Mouse (Mus musculus): Measurements from ENCODE around the gene Plppr1.

Plppr1 gene

DNA sequence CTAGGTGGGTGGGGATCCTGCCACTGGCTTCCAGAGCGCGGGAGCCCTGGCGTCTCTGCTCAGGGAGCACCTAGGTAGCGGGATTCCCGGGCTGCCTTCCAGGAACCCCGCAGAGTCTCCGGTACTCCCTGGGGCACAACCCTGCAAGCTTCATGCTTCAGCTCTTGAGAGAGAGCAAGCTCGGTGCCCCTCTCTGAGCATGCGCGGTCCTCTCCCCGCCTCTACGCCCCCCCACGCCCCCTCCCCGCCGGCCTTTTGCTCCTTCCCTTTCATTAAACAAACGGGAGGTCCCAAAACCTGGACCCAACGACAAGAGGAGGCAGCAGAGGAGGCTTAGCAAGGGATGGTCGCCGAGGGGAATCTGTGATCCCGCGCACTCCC is at the start of gene Plppr1:
Gene Plppr1 (plus strand): TSS at position 253 of the 381 bp plus-strand sequence.
- no peak for DNase-seq

DNA sequence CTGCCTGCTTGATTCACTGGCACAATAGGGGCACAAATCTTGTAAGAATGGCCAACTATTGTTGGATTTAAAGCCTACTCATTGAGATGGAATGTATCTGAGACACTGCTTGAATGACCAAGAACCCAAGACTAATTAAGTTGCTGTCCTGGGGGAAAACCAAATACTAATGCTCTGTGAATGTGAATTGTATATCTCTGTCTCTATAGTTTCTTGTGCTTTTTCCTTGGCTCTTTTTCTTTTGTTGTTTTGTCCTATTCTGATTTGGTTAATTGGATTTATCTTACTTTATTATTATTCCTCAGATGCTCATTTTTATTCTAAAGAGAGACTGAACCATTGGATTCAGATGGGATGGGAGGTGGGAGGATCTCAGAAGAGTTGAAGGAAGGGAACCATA is 42.4 kb upstream of the Plppr1 start:
- no peak for DNase-seq

DNA sequence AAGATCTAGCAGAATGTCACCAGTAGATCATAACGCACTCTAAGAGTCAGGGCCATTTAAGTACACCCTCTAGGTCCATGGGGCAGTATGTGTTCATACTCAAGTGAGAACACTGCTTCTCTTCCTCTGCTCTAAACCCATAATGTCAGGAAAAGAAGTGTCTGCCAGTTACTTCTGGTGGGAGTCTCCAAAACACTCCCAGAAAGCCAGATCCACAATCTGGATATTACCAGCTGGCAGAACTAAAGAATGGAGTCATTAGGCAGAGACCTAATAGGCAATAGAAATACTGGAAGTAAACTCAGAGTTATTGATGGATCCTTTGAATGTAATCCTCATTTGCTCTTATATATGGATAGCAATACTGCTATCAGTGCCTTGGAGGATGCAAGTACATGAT is 35.9 kb upstream of the Plppr1 start:
- DNase-seq: no peak

DNA sequence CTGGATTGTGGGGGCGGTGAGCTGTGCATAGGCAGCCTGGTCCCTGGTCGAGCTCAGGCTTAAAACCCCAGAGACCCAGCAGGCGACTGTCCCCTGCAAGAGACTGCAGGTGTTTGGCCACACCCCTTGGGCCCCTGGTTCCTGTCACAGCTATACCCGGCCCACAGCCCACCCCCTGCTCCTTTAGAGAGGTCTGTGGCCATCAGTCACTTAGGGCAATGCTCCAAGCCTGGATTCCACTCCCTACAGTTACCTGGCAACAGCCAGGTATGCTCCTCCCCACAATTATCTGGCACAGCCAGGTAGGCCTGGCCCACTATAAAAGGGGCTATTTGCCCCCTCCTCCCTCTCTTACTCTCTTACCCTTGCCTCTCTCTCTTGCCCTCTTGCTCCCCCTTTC is 20.8 kb upstream of the Plppr1 start:
- DNase-seq: no peak

DNA sequence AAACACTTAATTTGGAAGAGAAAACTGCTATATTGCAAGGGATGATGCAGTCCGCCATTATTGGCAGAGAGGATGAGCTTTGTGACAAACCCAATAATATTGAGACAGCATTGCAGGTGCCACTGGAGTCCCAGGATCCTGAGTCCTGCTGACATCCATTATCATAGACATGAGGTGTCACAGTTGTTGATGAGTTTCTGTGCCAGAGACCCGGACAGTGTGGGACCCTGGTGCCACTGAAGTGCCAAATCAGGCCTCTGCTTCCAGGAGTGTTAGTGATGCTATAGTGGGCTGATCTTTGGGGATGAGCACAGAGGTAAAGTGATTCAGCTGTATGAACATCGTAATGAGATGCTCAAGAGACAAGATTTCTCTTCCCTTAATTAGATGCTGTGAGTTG is 19.2 kb upstream of the Plppr1 start:
- no peak for DNase-seq

DNA sequence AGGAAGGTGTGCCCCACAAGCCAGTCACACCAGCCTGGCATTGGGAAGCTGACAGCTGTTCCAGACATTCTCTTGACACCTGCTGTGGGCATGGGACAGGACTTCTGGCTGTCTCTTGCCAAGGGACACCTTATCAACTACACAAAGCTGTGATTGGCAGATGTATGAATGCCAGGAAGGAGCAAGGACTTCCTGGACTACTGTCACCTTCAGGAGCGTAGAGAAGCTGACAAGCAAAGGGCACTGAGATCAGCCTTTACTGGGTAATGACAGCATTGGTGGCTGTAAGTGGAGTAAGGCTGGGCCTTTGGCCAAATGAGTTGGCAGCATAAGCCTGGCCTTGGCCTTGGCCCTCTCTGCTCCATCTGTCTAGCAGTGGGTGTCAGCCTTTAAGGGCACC is 17.4 kb upstream of the Plppr1 start:
- DNase-seq: peak; percentile 98

DNA sequence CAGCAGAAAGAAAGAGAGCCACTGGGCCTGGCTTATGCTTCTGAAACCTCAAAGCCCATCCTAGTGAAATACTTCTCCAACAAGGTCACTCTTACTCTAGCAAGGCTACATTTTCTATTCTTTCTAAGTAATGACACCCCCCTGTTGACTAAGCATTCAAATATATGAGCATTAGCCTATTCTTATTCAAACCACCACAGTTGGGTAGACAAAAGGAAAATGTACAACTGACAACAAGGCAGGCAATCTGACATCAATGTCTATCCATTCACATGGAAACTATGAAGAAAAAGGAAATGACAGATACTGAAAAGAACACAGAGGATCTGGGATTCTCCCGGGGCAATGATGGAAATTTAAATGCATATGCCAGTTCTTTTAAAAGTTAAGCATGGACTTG is 8.4 kb upstream of the Plppr1 start:
- DNase-seq: no peak

DNA sequence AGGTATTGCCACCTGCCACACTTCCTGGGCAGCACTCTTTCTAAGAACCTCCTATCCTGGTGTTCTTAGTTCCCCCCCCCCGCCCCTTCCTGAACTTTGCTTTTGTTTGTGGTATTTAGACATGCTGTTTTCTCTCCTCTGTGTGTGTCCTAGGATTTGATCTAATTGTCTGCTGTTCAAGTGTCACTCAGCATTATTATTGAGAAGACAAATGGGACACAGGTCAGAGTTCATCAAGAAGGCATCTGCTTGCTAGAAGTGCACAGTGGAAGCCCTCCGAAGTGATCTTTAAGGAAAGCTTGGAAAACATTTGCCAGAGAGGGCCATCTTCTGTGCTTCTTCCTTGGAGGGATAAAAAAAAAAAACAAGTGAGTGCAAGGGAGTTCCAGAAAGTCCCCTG is 1.2 kb upstream of the Plppr1 start:
- no peak for DNase-seq

DNA sequence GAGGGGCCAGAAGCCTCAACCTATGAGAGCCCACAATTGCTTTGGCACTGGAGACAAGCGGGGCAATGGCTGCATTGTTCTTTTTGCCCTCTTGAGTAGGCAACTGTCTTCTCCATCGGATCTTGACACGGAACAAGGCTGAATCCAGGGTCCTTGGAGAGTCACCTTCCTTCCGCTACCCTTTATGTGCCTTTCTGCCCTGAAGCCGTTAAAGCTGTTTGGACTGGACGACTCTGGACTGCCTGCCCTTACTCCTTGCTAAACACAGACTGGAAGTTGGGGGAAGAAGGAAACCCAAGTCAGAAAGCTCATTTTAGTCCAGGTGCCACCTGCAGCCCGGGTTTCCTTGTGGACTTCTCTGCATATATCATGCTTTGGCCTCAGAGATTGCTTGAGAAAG is 516 bp upstream of the Plppr1 start:
- DNase-seq: no peak

DNA sequence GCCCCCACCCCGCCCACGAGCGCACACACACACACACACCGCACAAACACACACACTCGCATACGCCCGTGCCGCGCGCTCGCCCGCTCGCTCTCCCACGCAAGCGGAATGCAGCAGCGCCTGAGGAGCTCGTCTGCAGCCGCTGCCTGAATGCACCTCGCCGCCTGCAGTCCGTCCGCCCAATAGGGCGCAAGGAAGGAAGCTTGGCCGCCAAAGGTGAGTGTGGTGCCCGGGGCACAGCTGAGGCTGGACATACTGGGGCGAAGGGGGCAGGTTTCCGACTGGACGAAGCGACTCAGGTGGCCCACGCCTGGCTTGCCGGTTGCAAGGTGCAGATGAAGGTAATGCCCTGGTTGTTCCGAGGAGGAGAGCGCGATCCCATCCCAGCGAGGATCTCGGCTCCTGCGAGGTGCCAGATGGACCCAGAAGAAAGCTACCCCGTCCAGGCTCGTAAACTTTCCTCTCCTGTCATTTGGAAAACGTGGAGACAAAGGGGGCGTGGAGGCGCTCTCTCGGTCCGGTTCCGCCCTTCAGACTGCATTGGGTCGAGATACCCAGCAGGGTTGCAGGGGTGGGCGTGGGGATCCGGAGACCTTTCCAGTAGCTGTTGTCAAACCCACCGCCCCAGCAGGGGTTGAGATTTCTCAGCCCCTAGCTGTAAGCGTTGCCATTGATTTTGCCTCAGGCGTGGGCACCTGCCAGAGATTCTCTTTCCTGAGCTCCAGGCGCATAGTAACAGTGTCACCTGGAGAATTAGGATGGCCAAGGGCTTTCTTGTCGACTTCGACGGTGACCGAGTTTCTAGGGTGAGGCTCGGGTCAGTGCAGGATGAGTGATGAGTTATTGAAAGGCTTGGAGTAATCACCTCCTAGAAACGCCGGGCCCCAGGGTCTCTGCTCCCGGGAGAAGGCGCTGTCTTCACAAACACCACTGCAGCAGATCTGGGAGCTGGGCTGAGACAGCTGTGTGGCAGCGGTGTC is 619 bp downstream of the Plppr1 start:
- no peak for DNase-seq

DNA sequence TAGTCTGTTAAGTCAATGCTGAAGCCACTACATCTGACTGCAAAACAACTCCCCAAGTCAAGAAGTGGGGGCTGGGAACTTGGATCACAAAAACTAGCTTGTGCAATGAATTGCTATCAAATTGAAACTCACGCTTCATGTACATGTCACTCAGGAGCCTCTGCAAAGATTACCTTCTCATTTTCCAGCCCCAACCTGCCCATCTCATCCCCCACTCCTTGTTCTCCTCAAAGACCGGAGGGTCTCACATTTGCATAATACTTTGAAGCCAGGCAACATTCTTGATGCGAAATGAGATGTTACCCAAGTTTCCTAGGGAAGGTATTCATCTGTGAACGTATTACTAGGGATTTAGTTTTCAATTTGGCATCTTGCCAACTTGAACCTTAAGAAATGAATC is 10.4 kb downstream of the Plppr1 start:
- no peak for DNase-seq

DNA sequence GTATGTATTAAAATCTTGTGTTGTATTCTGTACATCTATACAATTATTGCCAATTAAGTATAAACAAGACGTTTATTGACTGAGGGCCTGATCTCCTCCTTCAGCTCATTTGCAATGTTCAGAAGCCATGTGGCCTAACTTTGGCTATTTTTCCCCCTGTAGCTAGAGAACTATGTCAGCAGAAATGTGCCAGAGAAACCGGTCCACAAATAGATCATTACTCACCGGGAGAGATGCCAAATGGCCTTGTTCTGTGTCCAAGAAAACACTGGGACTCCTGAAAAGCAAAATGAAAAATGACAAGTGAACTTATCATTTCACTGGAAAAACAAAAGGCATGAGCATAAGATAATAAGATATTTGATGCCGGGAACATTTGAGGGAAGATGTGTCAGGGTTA is 13.8 kb downstream of the Plppr1 start:
- peak; percentile 93 for DNase-seq

DNA sequence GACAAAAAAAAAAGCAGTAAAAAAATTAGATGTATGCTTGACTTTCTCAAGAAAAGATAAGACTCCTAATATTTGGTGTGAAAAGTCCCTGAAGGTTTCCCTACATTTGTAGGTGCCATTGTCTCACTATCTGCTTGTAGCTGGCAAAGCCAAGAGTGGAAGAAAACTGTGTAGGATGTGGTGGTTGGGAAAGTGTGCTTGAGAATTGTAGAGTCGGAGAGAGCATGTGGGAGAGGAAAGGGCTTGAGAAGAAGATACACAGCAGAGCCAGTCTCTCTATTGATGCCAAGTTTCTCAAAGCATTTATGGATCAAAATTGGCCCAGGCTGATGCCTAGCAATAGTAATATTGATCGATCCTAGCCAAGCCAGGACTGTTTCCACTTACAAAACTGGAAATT is 16.8 kb downstream of the Plppr1 start:
- DNase-seq: no peak

DNA sequence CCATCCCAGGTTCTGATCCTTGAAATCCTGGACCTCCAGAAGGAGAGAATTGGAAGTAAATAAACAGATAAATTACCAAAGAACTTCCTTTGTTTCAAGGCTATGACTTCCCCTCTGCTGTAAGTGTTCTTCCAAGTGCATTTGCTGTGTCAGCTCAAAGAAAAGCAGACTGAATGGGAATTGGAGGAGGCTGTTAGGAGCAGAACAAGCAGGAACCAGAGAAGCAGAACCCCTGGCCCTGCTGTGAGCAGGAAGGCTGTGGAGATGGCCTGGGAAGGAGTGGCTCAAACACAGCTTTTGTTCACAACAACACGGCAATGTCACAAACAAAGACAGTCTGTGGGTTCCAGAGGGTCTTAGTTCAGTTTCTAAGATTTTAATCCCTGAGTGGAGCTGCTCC is 20.3 kb downstream of the Plppr1 start:
- no peak for DNase-seq

DNA sequence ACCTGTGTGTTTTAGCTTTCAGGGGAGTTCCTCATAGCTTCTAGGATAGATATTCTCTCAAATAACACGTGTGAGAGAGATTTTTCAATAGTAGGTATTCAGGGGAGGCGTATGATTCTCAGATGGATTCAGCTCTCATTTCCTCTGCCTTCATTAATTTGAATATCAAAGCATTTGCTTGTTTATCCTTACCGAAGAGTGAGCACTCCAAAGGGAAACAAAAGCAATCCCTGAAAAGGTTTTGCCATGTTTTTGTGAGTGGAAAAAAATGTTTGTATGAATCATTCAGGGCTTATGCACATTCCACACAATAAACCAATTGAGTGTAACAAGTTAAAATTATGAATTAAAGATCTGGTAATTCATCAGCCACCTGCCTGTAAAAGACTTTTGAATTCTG is 29.1 kb downstream of the Plppr1 start:
- no peak for DNase-seq

DNA sequence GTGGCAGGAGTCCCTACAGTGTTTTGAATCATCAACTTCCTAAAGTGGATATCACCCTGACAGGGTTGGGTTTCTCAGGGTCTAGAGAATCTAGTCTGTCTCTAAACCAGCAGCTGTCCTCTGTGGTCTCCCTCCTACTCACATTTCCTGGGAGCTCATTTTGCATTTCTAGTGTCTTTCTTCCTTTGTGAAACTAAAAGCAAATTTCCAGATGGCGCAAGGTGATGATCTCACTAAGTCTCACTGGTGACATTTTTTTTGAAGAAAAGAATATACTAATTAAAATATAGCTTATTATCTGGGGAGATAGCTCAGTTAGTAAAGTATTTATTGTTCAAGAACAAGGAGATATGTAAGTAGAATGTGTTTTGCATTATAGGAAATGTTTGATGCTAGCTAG is 31.4 kb downstream of the Plppr1 start:
- no peak for DNase-seq

DNA sequence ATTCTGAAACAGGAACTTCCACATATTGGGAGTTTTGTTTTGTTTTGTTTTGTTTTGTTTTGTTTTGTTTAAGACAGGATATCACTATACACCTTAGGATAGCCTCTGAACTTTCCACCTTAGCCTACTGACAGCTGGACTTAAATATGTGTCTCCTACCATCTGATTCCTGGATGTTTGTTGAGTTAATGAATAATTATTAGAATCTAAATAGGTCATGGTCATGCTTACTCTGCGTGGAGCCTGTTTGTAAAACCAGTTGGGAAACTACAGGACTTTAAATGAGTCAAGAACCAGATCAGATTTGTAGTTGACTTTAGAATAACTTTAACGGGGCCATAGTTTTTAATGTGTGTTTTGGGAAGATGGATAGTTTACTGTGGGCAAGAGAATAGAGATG is 40.4 kb downstream of the Plppr1 start:
- no peak for DNase-seq

DNA sequence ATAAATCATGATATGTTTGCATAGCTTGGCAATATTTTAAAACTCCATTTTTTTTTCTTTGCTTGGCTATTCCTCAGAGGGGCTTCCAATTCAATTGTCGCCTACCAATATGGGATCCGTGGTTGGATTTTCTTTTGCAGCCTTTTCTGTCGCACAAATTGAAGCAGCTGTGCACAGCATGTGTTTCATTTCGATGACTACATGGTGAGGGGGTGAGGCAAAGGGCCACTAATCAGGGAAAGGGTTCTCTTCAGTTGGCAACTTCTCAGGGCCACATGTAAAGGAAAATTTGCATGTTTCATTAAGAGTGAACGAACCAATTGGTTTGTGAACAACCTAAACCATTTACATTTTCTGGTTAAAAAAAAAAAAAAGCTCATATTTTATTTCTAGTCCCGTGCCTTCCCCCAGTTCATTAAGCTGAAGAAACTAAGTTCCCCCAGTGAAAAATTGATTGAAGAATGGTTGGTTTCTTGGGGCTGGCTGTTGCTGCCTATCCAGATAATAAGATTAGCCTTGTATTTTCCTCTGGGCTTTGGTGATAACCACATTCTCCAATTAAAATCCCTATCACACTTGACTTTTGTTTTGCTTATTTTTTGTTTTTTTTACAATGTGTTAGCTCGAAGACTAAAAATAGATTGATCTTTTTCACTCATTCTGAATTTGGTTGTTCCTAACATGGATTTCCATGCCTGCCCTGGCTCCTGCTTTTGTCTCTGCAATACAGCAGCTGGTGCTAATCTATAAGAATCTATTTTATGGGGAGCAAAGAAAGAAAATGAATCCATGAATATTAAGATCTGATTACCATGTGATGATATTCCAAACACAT is 43.1 kb downstream of the Plppr1 start:
- DNase-seq: no peak

DNA sequence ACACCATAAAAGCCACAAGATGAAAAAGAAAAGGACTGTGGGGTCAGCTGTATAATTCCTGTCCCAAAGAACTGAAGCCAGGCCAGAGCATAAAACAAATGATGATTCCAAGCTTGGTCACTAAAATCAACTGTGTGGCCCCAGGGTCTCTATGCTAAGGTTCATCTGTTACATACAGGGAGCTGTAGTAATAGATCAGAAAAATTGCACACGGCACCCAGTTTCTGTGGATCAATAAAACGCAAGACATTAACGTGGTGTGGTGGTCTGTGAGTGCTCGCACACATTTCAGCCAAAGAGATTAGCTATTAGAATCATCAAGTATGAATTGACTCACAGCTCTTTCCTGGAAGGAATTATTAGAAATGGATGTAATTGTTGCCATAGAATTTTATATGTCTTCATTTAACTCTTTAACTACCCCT is 43.7 kb downstream of the Plppr1 start:
- no peak for DNase-seq

DNA sequence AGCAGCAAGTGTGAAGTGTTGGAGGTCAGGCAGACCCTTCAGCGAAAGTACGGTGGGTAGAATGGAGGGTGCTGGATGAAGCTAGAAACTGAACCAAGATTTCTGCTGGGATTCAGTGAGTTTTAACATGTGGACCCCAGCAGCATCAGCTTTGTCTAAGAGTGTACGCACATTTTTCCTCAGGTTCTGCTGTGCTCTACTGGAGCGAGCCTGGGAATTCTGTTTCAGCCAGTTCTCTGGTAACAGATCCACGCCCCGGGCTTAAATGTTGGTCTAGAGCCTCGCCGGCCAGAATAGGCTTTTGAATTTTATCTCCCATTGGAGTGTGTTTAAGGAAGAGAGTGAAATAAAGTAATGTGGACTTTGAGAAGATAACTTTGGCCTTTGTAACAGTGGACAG is 45.8 kb downstream of the Plppr1 start:
- DNase-seq: no peak

DNA sequence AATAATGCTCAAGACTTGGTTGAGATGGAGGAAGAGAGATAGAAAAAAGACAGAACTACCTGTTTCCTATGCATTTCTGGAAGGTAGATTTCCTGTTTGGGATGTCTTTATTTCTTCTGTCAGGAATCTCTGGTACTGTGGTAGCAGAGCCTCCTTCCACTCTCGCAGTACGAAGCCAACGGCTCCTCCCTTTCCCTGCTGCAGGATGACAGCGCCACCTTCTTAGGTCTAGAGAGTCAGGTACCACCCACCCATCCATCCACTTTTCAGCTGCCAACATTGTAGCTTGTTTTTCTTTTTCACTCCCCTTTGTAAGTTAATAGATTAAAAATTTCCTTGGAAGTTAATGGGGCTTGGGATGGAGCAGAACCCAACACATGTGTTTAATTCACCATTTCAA is 48.8 kb downstream of the Plppr1 start:
- DNase-seq: no peak

DNA sequence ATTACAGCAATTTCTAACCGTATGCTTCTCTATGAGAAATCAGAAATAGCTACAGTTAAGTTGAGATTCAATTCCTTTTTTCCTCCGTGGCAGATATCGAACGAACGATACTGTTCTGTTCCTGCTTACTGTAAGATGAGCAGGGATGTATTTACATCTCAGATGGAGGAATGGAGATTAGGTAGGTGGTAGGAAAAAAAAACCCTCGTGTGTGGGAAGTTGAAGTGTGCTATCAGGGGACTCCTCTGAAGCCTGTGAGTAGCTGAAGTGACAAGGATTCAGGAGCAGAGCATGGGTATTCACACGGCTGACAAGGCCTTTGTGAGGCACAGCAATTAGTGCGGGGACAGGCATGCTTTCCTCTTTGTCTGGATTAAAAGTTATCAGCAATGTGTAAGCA is 49.3 kb downstream of the Plppr1 start:
- DNase-seq: no peak

DNA sequence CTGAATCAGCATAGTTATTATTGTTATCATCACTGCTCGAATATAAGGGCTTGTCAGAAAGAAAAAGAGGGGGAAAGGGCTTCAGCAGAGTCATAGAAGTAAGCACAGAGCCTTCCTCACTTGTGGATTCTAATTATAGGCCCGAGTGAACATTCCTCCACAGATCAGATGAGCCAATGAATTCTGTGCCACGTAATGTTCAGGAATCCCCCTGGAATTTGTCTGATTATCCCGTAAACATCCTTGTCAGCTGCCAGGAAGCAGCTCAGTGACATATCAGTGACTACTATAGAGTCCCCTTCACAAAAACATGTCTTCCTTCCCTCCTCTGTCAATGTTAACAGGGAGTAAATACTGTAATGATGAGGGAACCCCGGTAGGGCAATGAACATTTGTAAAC is 50.9 kb downstream of the Plppr1 start:
- DNase-seq: no peak

DNA sequence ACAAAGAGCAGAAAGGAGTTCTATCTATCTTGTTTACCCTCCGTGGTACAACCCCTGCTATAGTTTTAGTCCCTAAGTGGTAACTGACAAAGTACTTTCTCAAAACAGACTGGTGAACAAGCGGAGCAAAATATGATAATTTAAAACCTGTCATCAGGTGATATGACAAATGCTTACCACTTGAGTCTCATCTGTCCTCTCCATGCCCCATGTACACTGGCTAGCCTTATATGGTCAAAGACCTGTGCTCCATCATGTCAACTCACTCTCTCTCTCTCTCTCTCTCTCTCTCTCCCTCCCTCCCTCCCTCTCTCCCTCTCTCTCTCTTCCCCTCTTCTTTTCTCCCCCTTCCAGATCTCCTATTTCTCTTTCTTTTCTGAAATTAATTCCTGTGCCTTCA is 59.8 kb downstream of the Plppr1 start:
- DNase-seq: no peak
